Mouse (Mus musculus): ENCODE data around the gene Armc5.

Armc5 gene

DNA sequence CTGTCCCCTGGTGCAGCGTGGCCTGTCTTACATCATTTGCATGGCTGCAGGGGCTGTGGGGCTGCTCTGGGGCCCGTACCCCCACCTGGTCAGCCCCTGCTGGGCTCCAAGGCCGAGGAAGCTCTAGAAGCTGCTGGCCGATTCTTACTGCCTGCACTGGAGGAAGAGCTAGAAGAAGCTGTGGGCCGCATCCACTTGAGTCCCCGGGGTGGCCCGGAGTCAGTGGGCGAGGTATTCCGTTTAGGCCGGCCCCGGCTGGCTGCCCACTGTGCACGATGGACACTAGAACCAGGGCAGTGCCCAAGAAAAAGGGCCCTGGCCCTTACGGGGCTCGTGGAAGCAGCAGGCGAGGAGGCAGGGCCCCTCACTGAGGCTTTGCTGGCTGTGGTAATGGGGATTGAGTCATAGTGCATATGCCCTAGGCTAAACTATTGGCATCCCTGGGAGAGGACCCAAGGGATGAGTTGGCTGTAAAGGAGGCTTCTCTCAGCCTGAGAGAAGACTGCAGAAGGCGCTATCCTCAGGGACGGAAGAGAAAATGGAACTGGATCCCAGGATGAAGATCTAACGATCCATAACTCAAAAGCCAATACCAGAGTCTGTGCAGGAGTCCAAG is 7.4 kb downstream of the Armc5 start:
- in situ Hi-C loops (cut with MboI; ENCODE audit: low sequenced_read_pairs) = loop anchor here (10.0 kb wide), 1 partner anchor 110 kb away; no protein-coding TSS in a partner anchor

DNA sequence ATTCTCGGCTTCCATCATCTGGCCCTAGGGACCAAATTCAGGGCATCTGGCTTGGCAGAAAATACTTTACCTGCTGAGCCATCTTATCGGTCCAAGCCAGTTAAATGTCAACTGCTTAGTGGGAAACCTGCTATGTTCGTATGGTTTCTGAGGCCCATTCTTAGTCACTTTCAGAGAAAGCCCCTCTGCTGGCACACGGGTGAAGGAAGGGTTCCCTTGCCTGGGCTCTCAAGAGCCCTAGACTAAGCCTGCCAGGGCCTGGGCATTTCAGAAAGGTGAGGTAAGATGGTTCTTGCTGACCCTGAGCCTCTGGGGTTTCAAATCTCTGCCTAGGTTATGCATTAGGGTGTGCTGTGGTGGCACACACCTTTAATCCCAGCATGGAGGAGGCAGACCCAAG is 8.4 kb downstream of the Armc5 start:
- in situ Hi-C loops (cut with MboI; ENCODE audit: low sequenced_read_pairs) = loop anchor here (10.0 kb wide), 1 partner anchor 109 kb away; no protein-coding TSS in a partner anchor

DNA sequence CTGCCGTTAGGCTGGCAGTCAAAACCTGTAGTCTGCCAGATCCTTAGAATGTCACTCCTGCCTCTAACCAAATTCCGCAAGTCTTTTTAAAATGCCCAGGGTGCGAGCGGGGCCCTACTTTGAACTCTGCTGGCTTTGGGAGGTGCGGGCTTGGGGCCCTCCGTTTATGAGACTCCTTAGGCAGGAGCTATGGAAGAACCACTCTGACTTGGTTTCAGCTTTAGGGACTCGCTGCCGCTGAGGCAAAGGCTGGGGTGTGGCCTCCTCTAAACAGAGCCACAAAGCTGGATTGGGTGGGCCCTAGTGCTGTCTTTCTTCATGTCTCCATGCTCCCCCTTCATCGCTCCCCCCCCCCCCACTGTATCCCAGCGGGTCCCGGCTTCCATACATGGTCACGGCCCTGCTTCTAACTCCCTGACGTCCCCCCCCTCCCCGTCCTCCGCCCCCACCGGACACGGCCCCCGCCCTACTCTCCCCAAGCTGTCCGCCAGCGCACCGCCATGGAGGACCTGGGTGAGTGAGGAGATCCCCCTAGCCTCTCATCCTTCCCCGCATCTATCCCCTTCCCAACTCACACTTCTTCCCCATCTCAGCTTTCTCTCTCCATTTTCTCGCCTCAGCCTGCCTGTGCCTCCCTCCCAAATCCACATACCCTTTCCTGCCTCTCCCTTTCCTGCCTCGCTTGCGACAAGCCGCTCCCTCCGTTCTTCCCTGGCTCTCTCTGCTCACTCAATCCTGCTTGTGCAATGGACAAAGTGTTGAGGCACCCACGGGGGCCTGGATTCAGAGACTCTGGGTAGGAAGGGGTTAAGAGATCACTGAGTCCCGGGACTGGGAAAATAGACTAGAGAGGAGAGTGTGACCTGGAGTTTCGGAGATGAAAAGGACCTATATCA is 9.6 kb downstream of the Armc5 start, which contains the start of gene Tgfb1i1:
Tgfb1i1 (plus strand) TSS at position 317 of the 896 bp plus-strand sequence.
- in situ Hi-C loops (cut with MboI; ENCODE audit: low sequenced_read_pairs) = loop anchor here (10.0 kb wide), 1 partner anchor 108 kb away; no protein-coding TSS in a partner anchor

DNA sequence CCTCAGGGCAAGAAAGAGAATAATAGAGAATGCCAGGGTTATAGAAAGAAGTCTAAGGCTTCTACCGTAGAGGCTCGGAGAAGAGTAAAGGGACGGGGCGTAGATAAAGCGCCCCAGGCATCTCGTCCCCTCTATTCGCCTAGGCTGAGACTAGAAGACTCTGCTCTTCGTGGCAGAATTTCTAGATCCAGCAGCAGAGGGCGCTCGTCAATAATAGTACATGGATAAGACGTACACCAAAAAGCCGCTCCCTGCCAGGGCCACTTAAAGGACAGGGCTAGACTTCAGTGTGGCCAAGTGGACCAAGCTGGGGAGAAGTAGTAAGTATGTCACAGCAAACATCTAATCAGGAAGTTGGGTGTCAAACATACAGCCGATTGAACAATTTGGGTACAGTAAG is 10.3 kb downstream of the Armc5 start:
- in situ Hi-C loops (cut with MboI; ENCODE audit: low sequenced_read_pairs) = loop anchor here (10.0 kb wide), 1 partner anchor 107 kb away; no protein-coding TSS in a partner anchor

DNA sequence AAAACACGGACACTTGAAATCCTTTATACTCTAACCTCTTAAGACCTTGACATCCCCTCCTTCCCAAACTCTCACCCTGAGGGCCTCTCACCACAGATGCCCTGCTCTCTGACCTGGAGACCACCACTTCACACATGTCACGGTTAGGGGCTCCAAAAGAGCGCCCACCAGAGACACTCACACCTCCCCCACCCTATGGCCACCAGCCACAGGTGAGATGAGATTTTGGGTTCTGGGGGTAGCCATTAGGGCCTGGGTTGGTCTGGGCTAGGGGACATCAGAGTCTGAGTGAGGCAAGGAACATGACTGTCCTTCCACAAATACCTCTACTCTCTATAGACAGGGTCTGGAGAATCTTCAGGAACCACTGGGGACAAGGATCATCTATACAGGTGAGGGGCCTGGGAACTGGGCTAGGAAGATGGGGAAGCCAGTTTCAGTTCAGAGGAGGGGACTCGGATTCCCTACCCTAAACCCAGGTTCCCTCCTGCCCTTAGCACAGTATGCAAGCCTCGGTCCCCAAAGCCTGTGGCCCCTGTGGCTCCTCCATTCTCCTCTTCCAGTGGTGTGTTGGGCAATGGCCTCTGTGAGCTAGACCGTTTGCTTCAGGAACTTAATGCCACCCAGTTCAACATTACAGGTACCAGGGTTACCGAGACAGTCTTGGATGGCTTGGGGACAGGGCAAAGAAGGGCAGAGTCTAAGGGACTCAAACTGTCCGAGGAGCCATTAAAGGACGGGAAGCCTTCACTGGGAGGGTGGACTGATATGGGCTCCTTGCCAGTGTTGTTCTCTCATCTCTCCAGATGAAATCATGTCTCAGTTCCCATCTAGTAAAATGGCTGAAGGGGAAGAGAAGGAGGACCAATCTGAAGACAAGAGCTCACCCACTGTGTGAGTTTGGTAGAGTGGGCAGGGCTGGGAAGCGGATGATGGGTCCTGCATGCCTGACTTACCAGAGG is 11.2 kb downstream of the Armc5 start:
- in situ Hi-C loops (cut with MboI; ENCODE audit: low sequenced_read_pairs) = loop anchor here (10.0 kb wide), 1 partner anchor 106 kb away; no protein-coding TSS in a partner anchor

DNA sequence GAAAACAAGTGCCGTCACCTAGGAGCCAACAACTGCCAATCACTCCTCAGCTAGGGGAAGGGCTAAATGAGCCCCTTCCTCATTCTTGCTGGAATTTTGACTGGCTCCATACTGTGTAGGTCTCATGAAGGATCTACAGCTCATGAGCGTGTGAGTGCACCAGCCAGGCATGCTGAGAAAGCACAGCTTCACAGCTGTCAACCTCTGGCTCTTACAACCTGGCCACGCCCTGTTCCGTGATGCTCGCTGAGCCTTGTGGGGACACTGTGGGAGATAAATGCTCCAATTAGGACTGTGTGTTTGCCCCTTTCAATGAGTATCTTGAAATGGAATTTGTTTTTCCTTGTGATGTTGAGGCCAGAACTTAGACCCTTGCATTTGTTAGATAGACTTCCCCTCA is 12.9 kb downstream of the Armc5 start:
- in situ Hi-C loops (cut with MboI; ENCODE audit: low sequenced_read_pairs) = loop anchor here (10.0 kb wide), 1 partner anchor 105 kb away; no protein-coding TSS in a partner anchor

DNA sequence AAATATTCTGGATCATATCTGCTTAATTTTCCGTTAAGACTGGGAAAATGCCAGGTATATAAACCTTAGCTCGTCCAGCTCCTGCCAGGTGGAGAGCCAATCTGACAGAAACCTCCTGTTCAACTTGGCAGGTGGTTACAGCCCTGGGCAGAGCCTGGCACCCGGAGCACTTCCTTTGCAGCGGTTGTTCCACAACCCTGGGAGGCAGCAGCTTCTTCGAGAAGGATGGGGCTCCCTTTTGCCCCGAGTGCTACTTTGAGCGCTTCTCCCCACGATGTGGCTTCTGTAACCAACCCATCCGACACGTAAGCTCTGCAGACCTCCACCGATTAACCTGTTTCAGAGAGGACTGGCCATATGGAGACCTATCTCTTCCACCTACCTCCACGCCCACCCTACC is 14.8 kb downstream of the Armc5 start:
- in situ Hi-C loops (cut with MboI; ENCODE audit: low sequenced_read_pairs) = no loop called here

DNA sequence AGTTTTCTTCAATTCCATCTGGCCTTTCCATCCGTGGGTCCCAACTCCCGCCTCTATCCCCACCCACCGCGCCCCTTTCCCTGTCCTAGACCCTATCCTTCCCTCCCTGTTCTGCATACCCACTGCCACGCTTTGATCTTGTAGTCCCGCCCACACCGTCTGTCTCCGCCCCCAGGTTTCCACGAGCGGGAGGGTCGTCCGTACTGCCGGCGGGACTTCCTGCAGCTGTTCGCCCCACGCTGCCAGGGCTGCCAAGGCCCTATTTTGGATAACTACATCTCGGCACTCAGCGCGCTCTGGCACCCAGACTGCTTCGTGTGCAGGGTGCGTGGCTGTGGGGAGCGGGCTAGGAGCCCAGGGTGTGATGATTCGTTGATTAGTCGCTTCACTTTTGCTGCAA is 15.5 kb downstream of the Armc5 start:
- in situ Hi-C loops (cut with MboI; ENCODE audit: low sequenced_read_pairs) = no loop called here

DNA sequence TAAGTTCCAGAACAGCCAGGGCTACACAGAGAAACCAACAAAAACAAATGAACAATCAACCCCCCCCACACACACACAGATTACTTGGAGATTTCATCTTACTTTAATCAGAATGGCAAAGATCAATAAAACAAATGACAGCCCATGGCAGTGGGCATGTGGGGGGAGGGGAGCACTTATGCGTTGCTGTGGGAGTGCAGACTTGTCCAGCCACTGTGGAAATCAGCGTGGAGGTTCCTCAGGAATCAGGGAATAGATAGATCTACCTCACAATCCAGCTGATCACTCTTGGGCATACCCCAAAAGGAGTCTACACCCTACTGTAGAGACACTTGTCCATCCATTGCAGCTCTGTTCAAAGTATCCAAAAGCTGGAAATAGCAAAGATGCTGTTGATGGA is 17.8 kb downstream of the Armc5 start:
- in situ Hi-C loops (cut with MboI; ENCODE audit: low sequenced_read_pairs) = no loop called here

DNA sequence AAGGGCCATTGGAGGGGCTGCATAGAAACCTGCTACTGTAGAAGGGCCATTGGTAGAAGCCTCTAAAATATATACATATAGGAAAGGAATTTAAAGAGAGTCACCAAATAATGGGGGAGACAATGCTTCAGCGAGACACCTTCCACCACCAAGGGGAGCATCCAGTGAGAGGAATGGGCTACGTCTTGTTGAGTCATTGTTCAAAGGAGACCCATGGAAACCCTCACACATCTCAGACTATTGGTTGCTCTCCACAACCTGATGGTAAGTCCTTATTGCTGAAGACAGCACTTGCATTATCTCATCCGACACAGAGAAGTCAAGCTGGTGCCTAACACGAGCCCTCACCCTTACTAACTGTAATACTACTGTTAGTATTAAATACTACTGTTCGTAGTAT is 18.6 kb downstream of the Armc5 start:
- in situ Hi-C loops (cut with MboI; ENCODE audit: low sequenced_read_pairs) = no loop called here

DNA sequence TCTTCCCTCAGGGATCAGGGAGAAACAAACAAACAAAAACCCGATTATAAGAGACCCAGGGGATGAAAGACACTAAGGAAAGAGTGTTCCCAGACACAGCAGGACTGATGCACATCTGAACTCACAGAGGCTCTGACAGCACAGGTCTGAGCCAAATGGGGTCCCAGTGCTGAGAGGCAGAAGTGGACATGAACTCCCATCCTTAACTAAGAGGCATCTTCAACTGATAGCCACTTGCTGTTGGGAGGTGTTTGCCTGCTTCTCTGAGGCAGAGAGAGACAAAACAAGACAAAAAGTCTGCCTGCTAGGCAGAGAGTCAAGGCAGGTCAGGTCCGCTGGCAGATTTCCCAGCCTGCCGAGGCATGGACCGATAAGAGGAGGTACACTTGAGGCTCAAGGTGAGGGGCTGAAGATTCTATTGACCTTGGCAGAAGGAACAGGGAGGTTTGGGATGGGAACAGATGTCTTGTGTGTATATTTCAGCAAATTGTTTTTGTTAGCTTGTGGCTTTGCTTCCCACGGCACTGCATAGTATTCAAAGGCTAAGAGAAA is 19.7 kb downstream of the Armc5 start:
- in situ Hi-C loops (cut with MboI; ENCODE audit: low sequenced_read_pairs) = no loop called here

DNA sequence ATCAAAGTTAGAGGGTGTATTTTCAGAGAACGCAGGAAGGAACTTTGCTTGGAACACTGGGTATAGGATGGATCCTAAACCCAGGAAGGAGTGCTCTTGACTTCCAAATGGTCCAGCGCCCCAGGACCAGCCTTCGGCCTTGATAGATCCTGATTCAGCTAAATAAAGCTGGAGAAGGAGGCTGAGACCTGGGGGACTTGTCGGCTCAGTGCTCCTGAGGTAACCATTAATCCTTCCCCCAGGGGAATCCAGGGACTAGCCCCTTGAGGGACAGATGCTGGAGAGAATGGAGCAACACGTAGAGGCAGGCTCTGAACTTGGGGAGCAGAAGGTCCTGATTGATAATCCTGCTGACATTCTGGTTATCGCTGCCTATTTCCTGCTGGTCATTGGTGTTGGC is 28.3 kb downstream of the Armc5 start, which contains the start of gene Slc5a2:
Slc5a2 (plus strand) TSS at position 247 of the 400 bp plus-strand sequence.
- in situ Hi-C loops (cut with MboI; ENCODE audit: low sequenced_read_pairs) = no loop called here

DNA sequence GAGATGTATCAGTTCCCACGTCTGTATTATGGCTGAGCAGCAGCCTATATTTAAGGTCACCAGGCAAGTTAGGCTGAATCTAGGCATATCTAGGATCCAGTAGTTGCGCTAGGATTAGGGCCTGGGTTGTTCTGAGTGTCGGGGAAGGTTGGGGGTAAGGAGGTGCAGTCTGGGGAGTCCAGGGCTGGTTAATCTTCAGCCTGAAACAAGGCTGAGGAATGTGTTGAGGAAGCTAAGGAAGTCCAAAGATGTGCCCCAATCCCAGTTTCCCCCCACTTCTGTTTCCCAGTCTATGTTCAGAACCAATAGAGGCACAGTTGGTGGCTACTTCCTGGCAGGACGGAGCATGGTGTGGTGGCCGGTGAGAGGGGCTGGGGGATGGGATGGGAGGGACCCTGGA is 28.9 kb downstream of the Armc5 start:
- in situ Hi-C loops (cut with MboI; ENCODE audit: low sequenced_read_pairs) = no loop called here

DNA sequence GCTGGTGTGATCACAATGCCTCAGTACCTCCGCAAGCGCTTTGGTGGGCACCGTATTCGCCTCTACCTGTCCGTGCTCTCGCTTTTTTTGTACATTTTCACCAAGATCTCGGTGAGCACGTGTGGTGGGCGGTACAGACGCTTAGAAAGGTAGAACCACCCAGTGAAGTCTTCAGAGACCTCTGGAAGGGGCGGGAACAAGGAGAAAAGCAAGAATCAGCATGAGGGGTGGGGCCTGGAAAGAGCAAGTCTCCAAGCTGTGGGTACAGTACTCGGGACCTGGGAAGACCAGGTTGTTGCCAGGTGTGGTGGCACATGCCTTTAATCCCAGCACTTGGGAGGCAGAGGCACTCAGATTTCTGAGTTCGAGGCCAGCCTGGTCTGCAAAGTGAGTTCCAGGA is 30.2 kb downstream of the Armc5 start:
- in situ Hi-C loops (cut with MboI; ENCODE audit: low sequenced_read_pairs) = no loop called here

DNA sequence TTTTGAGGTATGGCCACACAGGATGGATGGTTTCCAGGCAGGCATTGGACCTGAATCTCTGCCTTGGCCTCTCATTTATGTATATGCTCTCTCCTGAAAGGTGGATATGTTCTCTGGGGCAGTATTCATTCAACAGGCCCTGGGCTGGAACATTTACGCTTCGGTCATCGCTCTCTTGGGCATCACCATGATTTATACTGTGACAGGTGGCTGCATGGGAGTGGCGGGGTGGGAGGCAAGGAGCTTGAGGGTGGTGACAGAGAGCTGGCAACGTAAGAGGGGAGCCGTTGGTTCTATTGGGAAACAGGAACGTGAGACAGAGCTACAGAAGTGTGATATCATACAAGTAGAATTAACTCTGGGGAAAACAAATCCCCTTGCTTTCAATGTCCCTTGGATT is 30.7 kb downstream of the Armc5 start:
- in situ Hi-C loops (cut with MboI; ENCODE audit: low sequenced_read_pairs) = no loop called here

DNA sequence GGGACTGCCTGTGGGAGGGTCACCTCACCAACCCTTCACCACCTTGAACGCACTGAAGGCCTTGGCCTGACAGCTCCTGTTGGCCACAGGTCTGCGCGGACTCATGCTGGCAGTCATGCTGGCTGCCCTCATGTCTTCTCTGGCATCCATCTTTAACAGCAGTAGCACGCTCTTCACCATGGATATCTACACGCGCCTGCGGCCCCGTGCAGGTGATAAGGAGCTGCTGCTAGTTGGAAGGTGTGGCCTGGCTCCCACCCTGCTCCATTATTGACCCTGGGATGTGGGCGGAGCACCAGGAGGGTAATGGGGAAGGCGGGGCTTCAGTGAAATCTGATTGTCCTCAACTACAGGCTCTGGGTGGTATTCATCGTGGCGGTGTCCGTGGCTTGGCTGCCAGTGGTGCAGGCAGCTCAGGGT is 33.3 kb downstream of the Armc5 start:
- in situ Hi-C loops (cut with MboI; ENCODE audit: low sequenced_read_pairs) = no loop called here

DNA sequence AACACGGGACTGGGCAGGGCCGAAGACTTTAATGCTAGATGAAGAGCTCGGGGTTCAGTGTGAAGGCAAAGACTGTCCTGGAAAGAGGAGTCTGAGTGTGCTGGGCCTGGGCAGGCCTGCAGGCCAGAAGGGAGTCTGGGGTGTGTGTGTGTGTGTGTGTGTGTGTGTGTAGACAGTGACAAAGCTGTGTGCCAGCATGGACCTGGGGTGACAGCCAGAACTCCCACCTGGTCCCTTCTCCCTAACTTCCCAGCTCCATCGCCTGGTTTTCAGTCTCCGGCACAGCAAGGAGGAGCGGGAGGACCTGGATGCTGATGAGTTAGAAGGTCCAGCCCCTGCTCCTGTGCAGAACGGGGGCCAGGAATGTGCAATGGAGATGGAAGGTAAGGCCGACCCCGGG is 34.4 kb downstream of the Armc5 start:
- in situ Hi-C loops (cut with MboI; ENCODE audit: low sequenced_read_pairs) = no loop called here

DNA sequence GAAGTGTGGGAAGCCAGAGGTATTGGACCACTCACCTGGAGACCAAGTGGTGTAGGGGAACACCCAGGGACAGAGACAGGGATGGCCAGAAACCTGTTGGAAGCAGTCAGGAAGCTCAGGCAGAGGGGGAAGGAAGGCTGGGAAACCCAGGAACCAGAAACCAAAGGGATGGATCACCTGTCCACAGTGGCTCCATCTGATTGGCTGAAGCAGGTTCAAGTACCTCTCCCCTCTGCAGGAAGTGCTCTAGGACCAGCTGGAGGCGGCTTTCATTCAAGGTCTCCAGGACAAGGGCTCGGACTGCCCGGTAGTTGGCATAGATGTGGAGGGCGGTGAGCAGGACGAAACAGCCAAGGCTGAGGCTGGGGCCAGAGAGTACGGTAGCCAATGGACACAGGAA is 38.9 kb downstream of the Armc5 start:
- in situ Hi-C loops (cut with MboI; ENCODE audit: low sequenced_read_pairs) = no loop called here

DNA sequence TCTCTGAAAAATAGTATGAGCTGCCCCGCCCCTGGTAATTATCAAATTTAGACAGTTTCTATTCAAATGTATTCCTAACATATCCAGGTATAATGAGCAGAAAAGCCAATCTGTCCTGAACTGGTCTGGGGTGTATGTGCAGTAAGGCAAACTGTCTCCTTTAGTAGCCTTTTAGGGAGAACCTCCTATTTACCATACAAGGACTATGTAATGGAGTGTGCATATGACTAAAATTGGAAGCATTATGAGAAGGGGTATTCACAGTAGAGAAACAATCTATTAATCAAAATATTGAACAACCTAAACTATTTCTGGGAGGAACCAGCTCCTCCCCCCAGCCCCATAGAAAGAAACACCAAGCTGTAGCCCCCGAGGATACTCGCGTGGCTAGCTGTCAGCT is 42.6 kb downstream of the Armc5 start:
- in situ Hi-C loops (cut with MboI; ENCODE audit: low sequenced_read_pairs) = no loop called here

DNA sequence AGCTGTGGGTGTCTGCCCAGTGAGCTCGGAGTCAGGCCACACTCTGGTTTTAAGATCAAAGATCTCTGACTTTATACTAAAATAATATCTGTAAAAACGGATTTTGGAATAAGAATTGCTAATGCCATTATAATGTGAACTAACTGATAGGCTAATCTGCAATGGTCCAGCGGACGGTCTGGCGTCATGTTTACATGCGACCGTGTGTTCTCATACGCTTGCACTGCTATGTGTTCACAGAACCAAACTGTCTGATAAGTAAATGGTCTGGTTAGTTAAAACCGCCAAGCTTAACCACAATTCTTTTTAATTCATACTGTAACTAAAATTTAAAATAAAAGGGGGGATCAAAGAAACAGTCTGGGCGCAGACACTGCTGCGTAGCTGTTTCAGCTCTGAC is 44.6 kb downstream of the Armc5 start:
- in situ Hi-C loops (cut with MboI; ENCODE audit: low sequenced_read_pairs) = no loop called here
